Mouse (Mus musculus) activated CD4-positive, CD25-positive, alpha-beta regulatory T cell, adult 4 months (primary cell): ENCODE measurements around the gene Iqcf5. TPM values are rescaled to one million over a fixed set of nuclear protein-coding genes. Genes with fewer than 3 reads are reported as not detected.

Source experiments
- ATAC-seq: one replicate; pipeline ENCODE4 v1.8.0; 2017
- polyA plus RNA-seq, 2 experiments: library from polyadenylated mRNA; unstranded; fragments of 100-300 nt; shearing (Covaris generic); gene quantifications; one replicate each; pipeline ENCODE4 v1.2.1; 2017

The Iqcf5 gene
- polyA plus RNA-seq, result not detected

- no peak for ATAC-seq
Observed at GRCm38 (mm10) chr9:106514273-106514672, at the start of gene Iqcf5. Gene Iqcf5 (plus strand): TSS chr9:106514573.

- peak; percentile 41 for ATAC-seq
Observed at GRCm38 (mm10) chr9:106464751-106465541, 49.4 kb upstream of the Iqcf5 start.

- no peak for ATAC-seq
Observed at GRCm38 (mm10) chr9:106465571-106466200, 48.7 kb upstream of the Iqcf5 start, which contains the start of gene Gpr62. Gene Gpr62 (minus strand): TSS chr9:106465938.

GRCm38 (mm10) chr9:106466721-106467120 lies 47.7 kb upstream of the Iqcf5 start:
- ATAC-seq, result no peak

- no peak for ATAC-seq
Observed at GRCm38 (mm10) chr9:106467746-106468145, 46.6 kb upstream of the Iqcf5 start.

GRCm38 (mm10) chr9:106469317-106469716 lies 45.1 kb upstream of the Iqcf5 start:
- ATAC-seq, result peak; percentile 62

- no peak for ATAC-seq
Observed at GRCm38 (mm10) chr9:106469776-106470175, 44.6 kb upstream of the Iqcf5 start.

- no peak for ATAC-seq
Observed at GRCm38 (mm10) chr9:106470991-106471750, 43.2 kb upstream of the Iqcf5 start.

- no peak for ATAC-seq
Observed at GRCm38 (mm10) chr9:106471892-106472291, 42.5 kb upstream of the Iqcf5 start.

GRCm38 (mm10) chr9:106472321-106472720 lies 42.1 kb upstream of the Iqcf5 start:
- ATAC-seq, result no peak

- ATAC-seq, result no peak
Observed at GRCm38 (mm10) chr9:106473081-106473752, 41.2 kb upstream of the Iqcf5 start.

- ATAC-seq, result no peak
Observed at GRCm38 (mm10) chr9:106473753-106474105, 40.6 kb upstream of the Iqcf5 start.

- ATAC-seq, result no peak
Observed at GRCm38 (mm10) chr9:106474456-106474855, 39.9 kb upstream of the Iqcf5 start.

- no peak for ATAC-seq
Observed at GRCm38 (mm10) chr9:106475046-106475445, 39.3 kb upstream of the Iqcf5 start.

- no peak for ATAC-seq
Observed at GRCm38 (mm10) chr9:106475663-106476001, 38.7 kb upstream of the Iqcf5 start, which contains the start of gene Rrp9. Gene Rrp9 (plus strand): TSS chr9:106475963.

- peak; percentile 24 for ATAC-seq
Observed at GRCm38 (mm10) chr9:106476002-106476923, 38.1 kb upstream of the Iqcf5 start.

GRCm38 (mm10) chr9:106476924-106477484 lies 37.4 kb upstream of the Iqcf5 start, which contains the start of gene Parp3:
Gene Parp3 (minus strand): TSS chr9:106476949.
- peak; percentile 94 for ATAC-seq

- no peak for ATAC-seq
Observed at GRCm38 (mm10) chr9:106477649-106478048, 36.7 kb upstream of the Iqcf5 start.

- no peak for ATAC-seq
Observed at GRCm38 (mm10) chr9:106478101-106478500, 36.3 kb upstream of the Iqcf5 start.

- ATAC-seq, result no peak
Observed at GRCm38 (mm10) chr9:106480541-106480940, 33.8 kb upstream of the Iqcf5 start.

GRCm38 (mm10) chr9:106481075-106481474 lies 33.3 kb upstream of the Iqcf5 start:
- ATAC-seq, result no peak
